In genomic region chrX:48076806-48077425, GRCm38 (mm10) we compare ENCODE assay signal across 12 mouse cellular contexts. TPM values are rescaled to one million over a fixed set of nuclear protein-coding genes. Genes with fewer than 3 reads are reported as not detected.
DNase-seq lines count a peak whose midpoint lies in the region; ATAC-seq and TF ChIP-seq lines count a peak whose summit lies in the region.
"Had no signal": no experiment of that assay in that cellular context is flagged by ENCODE, and none has a peak within 500 bp of the region (broad histone marks: within the 10 kb centered on the region; RNA-seq: fewer than 3 reads in every experiment).

No protein-coding gene starts in this region.

- 65% methylated on average over 4 of the region's 4 CpGs for WGBS in limb, embryonic 14.5 days
- 89% methylated on average over 4 of the region's 4 CpGs for WGBS in limb, embryonic 10.5 days

- no peaks in the 10 kb centered on the region for H3K9me3 ChIP-seq in limb, embryonic 14.5 days (ENCODE audit: control insufficient read depth, low read length)
- H3K9me3 ChIP-seq in limb, embryonic 10.5 days (replicated peaks): no peaks in the 10 kb centered on the region
- H3K9me3 ChIP-seq: heart, embryonic 15.5 days; limb, embryonic 15.5 days had no signal

- H3K4me3 ChIP-seq in limb, embryonic 14.5 days (replicated peaks; ENCODE audit: low read length): no peak overlapping the region
- H3K4me3 ChIP-seq in limb, embryonic 10.5 days: no peak overlapping the region
- no peak overlapping the region for H3K4me3 ChIP-seq in embryonic fibroblast, embryonic 13.5 days (ENCODE audit: insufficient read depth, low read length)
- H3K4me3 ChIP-seq: erythroblast, embryonic 14.5 days; heart, embryonic 15.5 days; limb, embryonic 15.5 days had no signal

- no peaks in the 10 kb centered on the region for H3K36me3 ChIP-seq in limb, embryonic 14.5 days (ENCODE audit: control insufficient read depth, insufficient read depth, low read length)
- no peaks in the 10 kb centered on the region for H3K36me3 ChIP-seq in limb, embryonic 10.5 days
- H3K36me3 ChIP-seq: heart, embryonic 15.5 days; limb, embryonic 15.5 days had no signal

- no peaks in the 10 kb centered on the region for H3K4me1 ChIP-seq in limb, embryonic 14.5 days (ENCODE audit: control insufficient read depth, insufficient read depth, low read length)
- no peaks in the 10 kb centered on the region for H3K4me1 ChIP-seq in limb, embryonic 10.5 days
- no peaks in the 10 kb centered on the region for H3K4me1 ChIP-seq in embryonic fibroblast, embryonic 13.5 days (ENCODE audit: control insufficient read depth, insufficient read depth, low read length)
- H3K4me1 ChIP-seq: heart, embryonic 15.5 days had no signal

- peak; percentile 88 for ATAC-seq in frontal cortex, adult (ENCODE audit: low TSS enrichment)
- ATAC-seq in limb, embryonic 14.5 days (ENCODE audit: low FRiP score, low read depth): no peak

- no peak overlapping the region for H3K9ac ChIP-seq in limb, embryonic 14.5 days (ENCODE audit: low read depth, low read length, severe bottlenecking)
- H3K9ac ChIP-seq: heart, embryonic 15.5 days; limb, embryonic 15.5 days had no signal

- no peak overlapping the region for H3K27ac ChIP-seq in limb, embryonic 14.5 days (replicated peaks; ENCODE audit: low read depth, low read length)
- no peak overlapping the region for H3K27ac ChIP-seq in limb, embryonic 10.5 days
- peak overlapping the region; percentile 41; the same call in 1 of the 2 replicates for H3K27ac ChIP-seq in embryonic fibroblast, embryonic 13.5 days (ENCODE audit: insufficient read depth, low read length)
- H3K27ac ChIP-seq: heart, embryonic 15.5 days; limb, embryonic 15.5 days had no signal

- H3K27me3 ChIP-seq in limb, embryonic 14.5 days (ENCODE audit: control insufficient read depth, insufficient read depth, low read length): no peaks in the 10 kb centered on the region
- H3K27me3 ChIP-seq in limb, embryonic 10.5 days (ENCODE audit: low read depth, poor library complexity, severe bottlenecking): peaks cover 17% of the 10 kb centered on the region
- H3K27me3 ChIP-seq: CH12.LX; limb, embryonic 15.5 days had no signal

- TF ChIP-seq POLR2A in limb, embryonic 14.5 days (IDR thresholded peaks at IDR 0.05; ENCODE audit: borderline replicate concordance, extremely low read depth, insufficient read depth, insufficient read length): no peak
- TF ChIP-seq POLR2A in embryonic fibroblast, embryonic 13.5 days (IDR thresholded peaks at IDR 0.05; ENCODE audit: low read depth, low read length): no peak

- DNase-seq in frontal cortex, postnatal 14 days (ENCODE audit: low spot score in 2 of 2): no peak
- DNase-seq in limb, embryonic 14.5 days (ENCODE audit: low spot score): peak; percentile 56
- DNase-seq in limb, embryonic 10.5 days (ENCODE audit: low spot score): no peak
- DNase-seq in adipocyte (ENCODE audit: low spot score): peak; percentile 71
- no peak for DNase-seq in ovary, postnatal 10 days (ENCODE audit: low spot score)
- no peak for DNase-seq in retina, embryonic 14.5 days (ENCODE audit: low spot score)

- no peak for TF ChIP-seq CTCF in embryonic fibroblast, embryonic 13.5 days (IDR thresholded peaks at IDR 0.05; ENCODE audit: borderline replicate concordance, insufficient read depth, low read length)

- H3K4me2 ChIP-seq in limb, embryonic 14.5 days (replicated peaks; ENCODE audit: low read depth, low read length, severe bottlenecking): no peak overlapping the region
- H3K4me2 ChIP-seq: heart, embryonic 15.5 days; limb, embryonic 15.5 days had no signal

RNA-seq across cellular contexts. Expression of gene Xpnpep2, which starts 31.6 kb away (rescaled TPM):
- polyA plus RNA-seq in limb, embryonic 14.5 days (2012; rRNA removed): 5.1 and 6.4 TPM in 2 replicates
- polyA plus RNA-seq in limb, embryonic 14.5 days (2014; fragmentation: Nextera tagmentation; extraction: Ambion mirVana): 6.7 and 7.6 TPM in 2 replicates
- 0.43 and 2.6 TPM in 2 replicates for polyA plus RNA-seq in limb, embryonic 10.5 days (2016; fragmentation: Nextera tagmentation; extraction: Ambion mirVana)
- 1.5 and 1.6 TPM in 2 replicates for polyA plus RNA-seq in embryonic fibroblast, embryonic 13.5 days (2011; ENCODE audit: insufficient read length, low read depth, missing spikeins)
- polyA plus RNA-seq: erythroblast, embryonic 14.5 days had no signal

RNA-seq across cellular contexts. Expression of gene Apln, which starts 42.3 kb away (rescaled TPM):
- 10.6 and 13.6 TPM in 2 replicates for polyA plus RNA-seq in limb, embryonic 14.5 days (2012; rRNA removed)
- polyA plus RNA-seq in limb, embryonic 14.5 days (2014; fragmentation: Nextera tagmentation; extraction: Ambion mirVana): 7.8 and 8.0 TPM in 2 replicates
- 4.8 and 5.1 TPM in 2 replicates for polyA plus RNA-seq in limb, embryonic 10.5 days (2016; fragmentation: Nextera tagmentation; extraction: Ambion mirVana)
- 3.4 and 5.0 TPM in 2 replicates for polyA plus RNA-seq in embryonic fibroblast, embryonic 13.5 days (2011; ENCODE audit: insufficient read length, low read depth, missing spikeins)
- polyA plus RNA-seq: erythroblast, embryonic 14.5 days had no signal

Comparison
In these comparisons a context has a peak if more than half of its experiments do, and no peak if none do; other contexts are left out.
1. DNase-seq: peak in limb, embryonic 14.5 days (single experiment) and adipocyte (single experiment); none in frontal cortex, postnatal 14 days (0 of 2), limb, embryonic 10.5 days (single experiment), ovary, postnatal 10 days (single experiment) and retina, embryonic 14.5 days (single experiment).